Mouse (Mus musculus): Measurements from ENCODE around the gene Selenbp1. TPM values are rescaled to one million over a fixed set of nuclear protein-coding genes. Genes with fewer than 3 reads are reported as not detected.
A peak's percentile ranks its signal among the peaks of the same experiment; 100 is the strongest.
"Not testable (repeated sequence)": the region's sequence is repeated elsewhere in the genome, so short reads cannot be mapped to it uniquely, and the experiment has no call there.

Gene Selenbp1
- polyA plus RNA-seq (2012; rRNA removed) = 13.9 and 14.5 TPM in 2 replicates

- DNase-seq (ENCODE audit: extremely low spot score in 1 of 2, low spot score in 1 of 2) = peak in 1 of 2 experiments; percentile 63
Measured at GRCm38 (mm10) chr3:94932809-94933564, at the start of gene Selenbp1. Gene Selenbp1 (plus strand): TSS chr3:94933056.

GRCm38 (mm10) chr3:94886316-94887224, 46.3 kb upstream of the Selenbp1 start, which contains the start of gene Psmb4:
Gene Psmb4 (minus strand): TSS chr3:94886961.
- peak; percentile 81 to 91 for DNase-seq (ENCODE audit: extremely low spot score in 1 of 2, low spot score in 1 of 2)

GRCm38 (mm10) chr3:94888595-94888994, 44.3 kb upstream of the Selenbp1 start:
- no peak for DNase-seq (ENCODE audit: extremely low spot score in 1 of 2, low spot score in 1 of 2)

- DNase-seq (ENCODE audit: extremely low spot score in 1 of 2, low spot score in 1 of 2) = no peak
Measured at GRCm38 (mm10) chr3:94894076-94894475, 38.8 kb upstream of the Selenbp1 start.

- peak in 1 of 2 experiments; percentile 83 for DNase-seq (ENCODE audit: extremely low spot score in 1 of 2, low spot score in 1 of 2)
Measured at GRCm38 (mm10) chr3:94902747-94903146, 30.1 kb upstream of the Selenbp1 start.

GRCm38 (mm10) chr3:94904759-94905158, 28.1 kb upstream of the Selenbp1 start:
- DNase-seq (ENCODE audit: extremely low spot score in 1 of 2, low spot score in 1 of 2) = not testable (repeated sequence)

- DNase-seq (ENCODE audit: extremely low spot score in 1 of 2, low spot score in 1 of 2) = no peak
Measured at GRCm38 (mm10) chr3:94906482-94906881, 26.4 kb upstream of the Selenbp1 start.

GRCm38 (mm10) chr3:94911050-94911693, 21.7 kb upstream of the Selenbp1 start:
- no peak for DNase-seq (ENCODE audit: extremely low spot score in 1 of 2, low spot score in 1 of 2)

GRCm38 (mm10) chr3:94913801-94914200, 19.1 kb upstream of the Selenbp1 start:
- DNase-seq (ENCODE audit: extremely low spot score in 1 of 2, low spot score in 1 of 2) = no peak

- DNase-seq (ENCODE audit: extremely low spot score in 1 of 2, low spot score in 1 of 2) = no peak
Measured at GRCm38 (mm10) chr3:94915903-94916741, 16.7 kb upstream of the Selenbp1 start.

GRCm38 (mm10) chr3:94917816-94918361, 15.0 kb upstream of the Selenbp1 start:
- peak in 1 of 2 experiments; percentile 45 for DNase-seq (ENCODE audit: extremely low spot score in 1 of 2, low spot score in 1 of 2)

GRCm38 (mm10) chr3:94918845-94919244, 14.0 kb upstream of the Selenbp1 start:
- no peak for DNase-seq (ENCODE audit: extremely low spot score in 1 of 2, low spot score in 1 of 2)

- DNase-seq (ENCODE audit: extremely low spot score in 1 of 2, low spot score in 1 of 2) = no peak
Measured at GRCm38 (mm10) chr3:94921104-94921503, 11.8 kb upstream of the Selenbp1 start.

- DNase-seq (ENCODE audit: extremely low spot score in 1 of 2, low spot score in 1 of 2) = no peak
Measured at GRCm38 (mm10) chr3:94922333-94922732, 10.5 kb upstream of the Selenbp1 start.

- DNase-seq (ENCODE audit: extremely low spot score in 1 of 2, low spot score in 1 of 2) = no peak
Measured at GRCm38 (mm10) chr3:94924688-94925087, 8.2 kb upstream of the Selenbp1 start.

GRCm38 (mm10) chr3:94926301-94926736, 6.5 kb upstream of the Selenbp1 start:
- not testable (repeated sequence) for DNase-seq (ENCODE audit: extremely low spot score in 1 of 2, low spot score in 1 of 2)

- not testable (repeated sequence) for DNase-seq (ENCODE audit: extremely low spot score in 1 of 2, low spot score in 1 of 2)
Measured at GRCm38 (mm10) chr3:94928979-94929378, 3.9 kb upstream of the Selenbp1 start.

GRCm38 (mm10) chr3:94930386-94931266, 2.2 kb upstream of the Selenbp1 start:
- DNase-seq (ENCODE audit: extremely low spot score in 1 of 2, low spot score in 1 of 2) = not testable (repeated sequence)

Data from frontal cortex, adult 2 months (tissue).